Mouse (Mus musculus) brain, embryonic 14.5 days (tissue): ENCODE results near the gene Cplx1.

Experiments used
- CTCF ChIP-seq: fragments of 200-500 bp; IDR thresholded peaks from 2 replicates; pipeline ENCODE4 v1.5.1; 2012; ENCODE audit warnings: inconsistent platforms, mild to moderate bottlenecking, moderate library complexity, borderline replicate concordance; ENCODE audit not compliant: insufficient read depth, insufficient read length; ENCODE audit errors: extremely low read depth
- POLR2A ChIP-seq: fragments of 200-500 bp; IDR thresholded peaks from 2 replicates; pipeline ENCODE4 v1.6.1; 2012; ENCODE audit warnings: mild to moderate bottlenecking, inconsistent platforms, borderline replicate concordance; ENCODE audit not compliant: poor library complexity, insufficient read depth, insufficient read length, severe bottlenecking; ENCODE audit errors: extremely low read depth

GRCm38 (mm10) chr5:108485239-108485638, 64.6 kb downstream of the Cplx1 start:
- TF ChIP-seq CTCF (peak; percentile 67; the same call in 1 of the 2 replicates), POLR2A (no peak)
